Mouse (Mus musculus) myocyte (in vitro differentiated cells): ENCODE data around the gene Afg3l1. TPM values are rescaled to one million over a fixed set of nuclear protein-coding genes. Genes with fewer than 3 reads are reported as not detected.

Experiments
- H3K27me3 ChIP-seq: one replicate; pipeline ENCODE4 v1.6.1; 2011; ENCODE audit not compliant: control insufficient read depth, insufficient read depth, insufficient read length
- H3K36me3 ChIP-seq: one replicate; pipeline ENCODE4 v1.6.1; 2011; ENCODE audit not compliant: control insufficient read depth, insufficient read depth
- H3K4me2 ChIP-seq: one replicate; pipeline ENCODE4 v1.6.1; 2011; ENCODE audit warnings: low read depth, control low read depth
- H3K4me3 ChIP-seq: one replicate; pipeline ENCODE4 v1.5.1; 2011; ENCODE audit warnings: mild to moderate bottlenecking, control low read depth, moderate library complexity
- H3K79me2 ChIP-seq: one replicate; pipeline ENCODE4 v1.6.1; 2011; ENCODE audit not compliant: control insufficient read depth, insufficient read depth
- H3ac ChIP-seq: one replicate; pipeline ENCODE4 v1.6.1; 2011; ENCODE audit not compliant: control insufficient read depth, insufficient read length
- CEBPB ChIP-seq: IDR thresholded peaks from 2 replicates; pipeline ENCODE4 v1.6.1; 2011; ENCODE audit warnings: mild to moderate bottlenecking, moderate library complexity; ENCODE audit not compliant: poor library complexity, insufficient read depth, severe bottlenecking
- E2F4 ChIP-seq: IDR thresholded peaks from one replicate; pipeline ENCODE4 v1.6.1; 2011; ENCODE audit warnings: mild to moderate bottlenecking, control low read depth, moderate library complexity; ENCODE audit not compliant: insufficient read depth
- MAX ChIP-seq: IDR thresholded peaks from one replicate; pipeline ENCODE4 v1.6.1; 2011; ENCODE audit warnings: low read depth, mild to moderate bottlenecking, control low read depth
- MYOD1 ChIP-seq, 3 experiments: IDR thresholded peaks; one replicate each; pipeline ENCODE4 v1.6.1; 2011; ENCODE audit warnings: control low read depth in 2 of 3, low read depth in 2 of 3, mild to moderate bottlenecking in 2 of 3, moderate library complexity in 1 of 3; ENCODE audit not compliant: insufficient read length in 2 of 3, control insufficient read depth in 1 of 3
- MYOG ChIP-seq, 3 experiments: IDR thresholded peaks; one replicate each; pipeline ENCODE4 v1.6.1; 2011; ENCODE audit warnings: control low read depth in 2 of 3, low read depth in 2 of 3, mild to moderate bottlenecking in 2 of 3; ENCODE audit not compliant: insufficient read length in 2 of 3, control insufficient read depth in 1 of 3, insufficient read depth in 1 of 3
- POLR2A ChIP-seq: IDR thresholded peaks from one replicate; pipeline ENCODE4 v1.6.1; 2011; ENCODE audit warnings: low read depth, mild to moderate bottlenecking, control low read depth, moderate library complexity; ENCODE audit not compliant: insufficient read length
- POLR2AphosphoS2 ChIP-seq: IDR thresholded peaks from one replicate; pipeline ENCODE4 v1.6.1; 2011; ENCODE audit warnings: low read depth, control low read depth; ENCODE audit not compliant: insufficient read length
- REST ChIP-seq: IDR thresholded peaks from one replicate; pipeline ENCODE4 v1.6.1; 2011; ENCODE audit warnings: mild to moderate bottlenecking, control low read depth, moderate library complexity; ENCODE audit not compliant: insufficient read depth, insufficient read length
- SRF ChIP-seq: IDR thresholded peaks from one replicate; pipeline ENCODE4 v1.6.1; 2011; ENCODE audit warnings: low read depth; ENCODE audit not compliant: control insufficient read depth, insufficient read length
- TCF12 ChIP-seq: IDR thresholded peaks from one replicate; pipeline ENCODE4 v1.6.1; 2011; ENCODE audit warnings: mild to moderate bottlenecking, control low read depth; ENCODE audit not compliant: poor library complexity, insufficient read depth, severe bottlenecking
- TCF3 ChIP-seq: IDR thresholded peaks from one replicate; pipeline ENCODE4 v1.6.1; 2011; ENCODE audit warnings: low read depth, control low read depth; ENCODE audit not compliant: insufficient read length
- USF1 ChIP-seq: IDR thresholded peaks from one replicate; pipeline ENCODE4 v1.6.1; 2011; ENCODE audit warnings: low read depth, mild to moderate bottlenecking, control low read depth, moderate library complexity
- polyA plus RNA-seq: library from polyadenylated mRNA; unstranded; fragments of >200 nt; fragmentation: generic; extraction: Trizol; gene quantifications from one replicate; pipeline ENCODE4 v1.2.1, GENCODE M21; 2012; ENCODE audit warnings: missing spikeins

The Afg3l1 gene
- polyA plus RNA-seq, 1 experiment = 35.0 TPM

DNA sequence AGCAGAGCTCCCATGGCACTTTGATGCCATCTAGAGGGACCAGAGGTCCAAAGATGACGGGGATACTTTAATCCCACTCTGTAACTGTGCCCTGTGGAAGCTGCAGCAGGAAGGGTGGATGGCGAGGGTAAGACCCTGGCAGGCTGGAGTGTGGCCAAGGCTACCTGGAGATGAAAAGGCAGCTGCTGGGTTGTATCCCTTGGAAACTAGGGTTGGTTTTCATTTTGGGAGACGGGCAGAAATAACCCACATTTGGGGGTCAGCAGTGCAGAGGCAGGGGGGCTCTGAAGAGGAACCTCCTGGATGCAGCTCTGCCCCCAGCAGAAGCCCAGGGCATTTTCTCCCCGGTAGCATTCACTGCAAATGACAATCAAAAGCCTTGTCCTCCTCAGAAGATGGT lies 27.6 kb downstream of the Afg3l1 start:
- H3ac ChIP-seq = no peak overlapping the region
- no peaks in the 10 kb centered on the region for H3K79me2 ChIP-seq
- no peak overlapping the region for H3K4me3 ChIP-seq
- TF ChIP-seq POLR2AphosphoS2 = no peak
- no peak for TF ChIP-seq SRF
- no peak for TF ChIP-seq MYOG (IDR thresholded peaks at IDR 0.05; ENCODE audit: control insufficient read depth in 1 of 3, insufficient read depth in 1 of 3, insufficient read length in 2 of 3, low read depth in 2 of 3)
- TF ChIP-seq POLR2A = no peak
- no peak for TF ChIP-seq REST
- TF ChIP-seq MAX = no peak
- TF ChIP-seq USF1 = no peak
- TF ChIP-seq TCF3 = no peak
- no peak for TF ChIP-seq E2F4
- no peak for TF ChIP-seq MYOD1 (IDR thresholded peaks at IDR 0.05; ENCODE audit: control insufficient read depth in 1 of 3, insufficient read length in 2 of 3, low read depth in 2 of 3)
- TF ChIP-seq TCF12 = no peak
- H3K27me3 ChIP-seq = no peaks in the 10 kb centered on the region
- no peak overlapping the region for H3K4me2 ChIP-seq
- peaks cover 22% of the 10 kb centered on the region for H3K36me3 ChIP-seq

- Histone ChIP-seq H3ac (no peak overlapping the region), H3K79me2 (no peaks in the 10 kb centered on the region), H3K4me3 (no peak overlapping the region), H3K27me3 (no peaks in the 10 kb centered on the region), H3K4me2 (no peak overlapping the region), H3K36me3 (peaks cover 17% of the 10 kb centered on the region)
- TF ChIP-seq TCF12 = no peak
- no peak for TF ChIP-seq POLR2A
- TF ChIP-seq SRF = no peak
- TF ChIP-seq POLR2AphosphoS2 = no peak
- TF ChIP-seq CEBPB = no peak
- no peak for TF ChIP-seq MAX
- no peak for TF ChIP-seq TCF3
- no peak for TF ChIP-seq USF1
- no peak for TF ChIP-seq E2F4
- TF ChIP-seq REST = no peak
These were observed 28.0 kb downstream of the Afg3l1 start for GRCm38 (mm10) chr8:123505695-123506094.

GRCm38 (mm10) chr8:123507153-123507552 lies 29.4 kb downstream of the Afg3l1 start:
- no peaks in the 10 kb centered on the region for H3K27me3 ChIP-seq
- TF ChIP-seq POLR2AphosphoS2 (peak; percentile 4), MYOD1 (IDR thresholded peaks at IDR 0.05; ENCODE audit: control insufficient read depth in 1 of 3, insufficient read length in 2 of 3, low read depth in 2 of 3) (peak in 2 of 3 experiments; percentile 74 to 93), SRF (peak; percentile 31), USF1 (no peak), E2F4 (no peak), CEBPB (no peak), TCF12 (no peak), MAX (no peak), MYOG (IDR thresholded peaks at IDR 0.05; ENCODE audit: control insufficient read depth in 1 of 3, insufficient read depth in 1 of 3, insufficient read length in 2 of 3, low read depth in 2 of 3) (peak; percentile 64 to 89 (median 78)), REST (no peak), TCF3 (peak; percentile 42), POLR2A (no peak)
- H3ac ChIP-seq = no peak overlapping the region
- peaks cover 12% of the 10 kb centered on the region for H3K36me3 ChIP-seq
- no peaks in the 10 kb centered on the region for H3K79me2 ChIP-seq
- no peak overlapping the region for H3K4me2 ChIP-seq
- no peak overlapping the region for H3K4me3 ChIP-seq

- H3K79me2 ChIP-seq = no peaks in the 10 kb centered on the region
- no peak for TF ChIP-seq CEBPB
- no peak for TF ChIP-seq MAX
- TF ChIP-seq SRF = no peak
- no peak for TF ChIP-seq USF1
- no peak for TF ChIP-seq POLR2A
- no peak for TF ChIP-seq E2F4
- no peak for TF ChIP-seq POLR2AphosphoS2
- TF ChIP-seq REST = no peak
- TF ChIP-seq TCF3 = peak; percentile 86
- peak; percentile 89 to 98 (median 98) for TF ChIP-seq MYOD1 (IDR thresholded peaks at IDR 0.05; ENCODE audit: control insufficient read depth in 1 of 3, insufficient read length in 2 of 3, low read depth in 2 of 3)
- peak; percentile 94 to 99 (median 99) for TF ChIP-seq MYOG (IDR thresholded peaks at IDR 0.05; ENCODE audit: control insufficient read depth in 1 of 3, insufficient read depth in 1 of 3, insufficient read length in 2 of 3, low read depth in 2 of 3)
- peak; percentile 92 for TF ChIP-seq TCF12
- H3K36me3 ChIP-seq = peaks cover 3% of the 10 kb centered on the region
- H3ac ChIP-seq = no peak overlapping the region
- no peak overlapping the region for H3K4me2 ChIP-seq
- H3K4me3 ChIP-seq = no peak overlapping the region
- H3K27me3 ChIP-seq = no peaks in the 10 kb centered on the region
These were observed 33.1 kb downstream of the Afg3l1 start for GRCm38 (mm10) chr8:123510819-123511218.

DNA sequence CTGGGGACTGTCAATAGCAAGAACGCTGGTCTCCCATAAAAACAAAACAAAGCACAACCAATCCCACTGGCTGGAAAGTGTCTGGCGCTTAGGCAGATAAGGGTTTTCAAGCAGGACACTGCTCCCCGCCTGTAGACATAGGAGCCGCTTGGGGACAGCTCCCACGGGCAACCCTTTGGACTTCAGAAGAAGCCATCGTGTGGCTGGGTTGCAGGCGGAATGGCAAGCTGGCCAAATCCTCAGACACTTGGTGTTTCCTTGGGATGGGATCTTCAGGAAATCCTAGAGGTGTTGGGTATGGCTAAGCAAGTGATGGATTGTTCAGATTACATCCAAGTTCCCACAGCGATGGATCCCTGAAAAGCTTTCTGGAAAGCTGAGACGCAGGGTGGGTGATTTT lies 36.4 kb downstream of the Afg3l1 start:
- Histone ChIP-seq H3K27me3 (no peaks in the 10 kb centered on the region), H3K4me3 (peak overlapping the region; percentile 36), H3K79me2 (peaks cover 1% of the 10 kb centered on the region), H3ac (peak overlapping the region; percentile 6), H3K36me3 (peaks cover 3% of the 10 kb centered on the region), H3K4me2 (peak overlapping the region; percentile 84)
- TF ChIP-seq MYOG (IDR thresholded peaks at IDR 0.05; ENCODE audit: control insufficient read depth in 1 of 3, insufficient read depth in 1 of 3, insufficient read length in 2 of 3, low read depth in 2 of 3) = no peak
- no peak for TF ChIP-seq USF1
